Mouse (Mus musculus) heart, embryonic 16.5 days (tissue): ENCODE measurements around the gene Lig4. TPM values are rescaled to one million over a fixed set of nuclear protein-coding genes. Genes with fewer than 3 reads are reported as not detected.
A peak's percentile ranks its signal among the peaks of the same experiment; 100 is the strongest.

Experiments
- ATAC-seq: fragments of 200-750 bp; cut with Nextera tagmentation; replicated peaks from 2 replicates; pipeline ENCODE4 v1.8.0; 2017; ENCODE audit warnings: moderate number of reproducible peaks; ENCODE audit not compliant: insufficient read depth, low FRiP score; ENCODE audit errors: extremely low read depth
- H3K27ac ChIP-seq: fragments of 300-500 bp; sonication (generic); 2 replicates; pipeline ENCODE4 v1.5.1; 2014; ENCODE audit warnings: mild to moderate bottlenecking, low read length, control low read depth, moderate library complexity
- H3K27me3 ChIP-seq: fragments of 300-500 bp; sonication (generic); 2 replicates; pipeline ENCODE4 v1.6.1; 2014; ENCODE audit warnings: low read length, mixed read lengths; ENCODE audit not compliant: control insufficient read depth, insufficient read depth
- H3K36me3 ChIP-seq: fragments of 300-500 bp; sonication (generic); 2 replicates; pipeline ENCODE4 v1.6.1; 2014; ENCODE audit not compliant: control insufficient read depth, insufficient read depth
- H3K4me1 ChIP-seq: fragments of 300-500 bp; sonication (generic); 2 replicates; pipeline ENCODE4 v1.6.1; 2014; ENCODE audit warnings: low read length, mixed read lengths; ENCODE audit not compliant: control insufficient read depth, insufficient read depth
- H3K4me2 ChIP-seq: fragments of 300-500 bp; sonication (generic); 2 replicates; pipeline ENCODE4 v1.6.1; 2014; ENCODE audit warnings: low read depth, mild to moderate bottlenecking, control low read depth, low read length
- H3K4me3 ChIP-seq: fragments of 300-500 bp; sonication (generic); 2 replicates; pipeline ENCODE4 v1.5.1; 2014; ENCODE audit warnings: mild to moderate bottlenecking, control low read depth, low read length
- H3K9ac ChIP-seq: fragments of 300-500 bp; sonication (generic); 2 replicates; pipeline ENCODE4 v1.6.1; 2014; ENCODE audit warnings: low read length, control low read depth
- H3K9me3 ChIP-seq: fragments of 300-500 bp; sonication (generic); replicated peaks from 2 replicates; pipeline ENCODE4 v1.6.1; 2016; ENCODE audit warnings: low read length; ENCODE audit not compliant: control insufficient read depth
- WGBS: fragments of 180-500 bp; shearing (Covaris S2); extraction: QIAGEN DNeasy Blood & Tissue Kit; methylation state at CpG from one replicate; pipeline ENCODE4 v1.1.7; 2014; 5-methylcytosine and 5-hydroxymethylcytosine counted together
- polyA plus RNA-seq: library from polyadenylated mRNA; unstranded; fragments of >200 nt; fragmentation: Nextera tagmentation; extraction: Ambion mirVana; gene quantifications from 2 replicates; pipeline ENCODE4 v1.2.1, GENCODE M21; 2015

The Lig4 gene
- 4.1 and 6.4 TPM in 2 replicates for polyA plus RNA-seq

- peak within 1 kb of the TSS; percentile 90 for H3K9ac ChIP-seq
- WGBS = 0% methylated on average over 68 of the region's 68 CpGs
- peaks cover 31% of the 10 kb centered on the region for H3K4me1 ChIP-seq
- peak; percentile 70 for ATAC-seq
- H3K4me3 ChIP-seq = peak within 1 kb of the TSS; percentile 82
- H3K27me3 ChIP-seq = no peaks in the 10 kb centered on the region
- peak within 1 kb of the TSS; percentile 90 for H3K4me2 ChIP-seq
- no peaks in the 10 kb centered on the region for H3K9me3 ChIP-seq
- H3K27ac ChIP-seq = peak within 1 kb of the TSS; percentile 86
- peaks cover 5% of the 10 kb centered on the region for H3K36me3 ChIP-seq
Measured at GRCm38 (mm10) chr8:9977573-9978314, at the start of gene Lig4, which contains the start of gene Abhd13. Lig4 (minus strand) TSS chr8:9977686. Abhd13 (plus strand) TSS chr8:9977707.

GRCm38 (mm10) chr8:10017231-10017630, 39.7 kb upstream of the Lig4 start:
- no peak overlapping the region for H3K9ac ChIP-seq
- no peaks in the 10 kb centered on the region for H3K36me3 ChIP-seq
- no peak overlapping the region for H3K4me3 ChIP-seq
- H3K27me3 ChIP-seq = no peaks in the 10 kb centered on the region
- H3K9me3 ChIP-seq = no peaks in the 10 kb centered on the region
- no peak overlapping the region for H3K27ac ChIP-seq
- no peak for ATAC-seq
- H3K4me1 ChIP-seq = peaks cover 4% of the 10 kb centered on the region
- WGBS = 51% methylated on average over 3 of the region's 3 CpGs
- no peak overlapping the region for H3K4me2 ChIP-seq

- H3K4me1 ChIP-seq = peaks cover 4% of the 10 kb centered on the region
- H3K27me3 ChIP-seq = no peaks in the 10 kb centered on the region
- no peak overlapping the region for H3K4me3 ChIP-seq
- no peak overlapping the region for H3K9ac ChIP-seq
- H3K27ac ChIP-seq = no peak overlapping the region
- H3K9me3 ChIP-seq = no peaks in the 10 kb centered on the region
- H3K4me2 ChIP-seq = no peak overlapping the region
- H3K36me3 ChIP-seq = no peaks in the 10 kb centered on the region
- WGBS = 58% methylated on average over 1 of the region's 1 CpGs
- ATAC-seq = no peak
Measured at GRCm38 (mm10) chr8:10016252-10016651, 38.8 kb upstream of the Lig4 start.

- peaks cover 5% of the 10 kb centered on the region; the same call in 1 of the 2 replicates for H3K27me3 ChIP-seq
- H3K36me3 ChIP-seq = no peaks in the 10 kb centered on the region
- H3K27ac ChIP-seq = no peak overlapping the region
- peak overlapping the region; percentile 49 for H3K4me3 ChIP-seq
- peak overlapping the region; percentile 79 for H3K4me2 ChIP-seq
- no peak for ATAC-seq
- no peak overlapping the region for H3K9ac ChIP-seq
- 41% methylated on average over 6 of the region's 6 CpGs for WGBS
- H3K9me3 ChIP-seq = no peaks in the 10 kb centered on the region
- H3K4me1 ChIP-seq = peaks cover 8% of the 10 kb centered on the region
Measured at GRCm38 (mm10) chr8:10007660-10008028, 30.2 kb upstream of the Lig4 start.

GRCm38 (mm10) chr8:10006986-10007659, 29.6 kb upstream of the Lig4 start:
- no peak; the same call in 1 of the 2 replicates for ATAC-seq
- Histone ChIP-seq H3K4me1 (peaks cover 8% of the 10 kb centered on the region), H3K27ac (no peak overlapping the region), H3K4me3 (peak overlapping the region; percentile 49), H3K9ac (peak overlapping the region; percentile 24; the same call in 1 of the 2 replicates), H3K27me3 (peaks cover 5% of the 10 kb centered on the region; the same call in 1 of the 2 replicates), H3K36me3 (no peaks in the 10 kb centered on the region), H3K4me2 (peak overlapping the region; percentile 79), H3K9me3 (no peaks in the 10 kb centered on the region)
- whole genome bisulfite sequencing = 5% methylated on average over 29 of the region's 29 CpGs

- H3K27me3 ChIP-seq = peaks cover 5% of the 10 kb centered on the region; the same call in 1 of the 2 replicates
- peak within 1 kb of the TSS; percentile 79 for H3K4me2 ChIP-seq
- peak within 1 kb of the TSS; percentile 24; the same call in 1 of the 2 replicates for H3K9ac ChIP-seq
- no peak within 1 kb of the TSS for H3K27ac ChIP-seq
- H3K4me3 ChIP-seq = peak within 1 kb of the TSS; percentile 49
- no peaks in the 10 kb centered on the region for H3K9me3 ChIP-seq
- no peak for ATAC-seq
- H3K4me1 ChIP-seq = peaks cover 8% of the 10 kb centered on the region
- WGBS = 53% methylated on average over 16 of the region's 16 CpGs
- no peaks in the 10 kb centered on the region for H3K36me3 ChIP-seq
Measured at GRCm38 (mm10) chr8:10006156-10006985, 28.9 kb upstream of the Lig4 start, which contains the start of gene Tnfsf13b. Tnfsf13b (plus strand) TSS chr8:10006467.

GRCm38 (mm10) chr8:10004115-10004514, 26.6 kb upstream of the Lig4 start:
- WGBS = 77% methylated on average over 7 of the region's 7 CpGs
- ATAC-seq = no peak
- H3K4me2 ChIP-seq = no peak overlapping the region

GRCm38 (mm10) chr8:9980188-9980587, 2.7 kb upstream of the Lig4 start:
- H3K27ac ChIP-seq = no peak overlapping the region
- H3K9ac ChIP-seq = no peak overlapping the region
- no peaks in the 10 kb centered on the region for H3K27me3 ChIP-seq
- 0 out of 2 replicates have a peak, but pooled peaks cover 3% of the 10 kb centered on the region for H3K36me3 ChIP-seq
- H3K4me3 ChIP-seq = no peak overlapping the region
- ATAC-seq = no peak
- H3K9me3 ChIP-seq = no peaks in the 10 kb centered on the region
- H3K4me1 ChIP-seq = peaks cover 28% of the 10 kb centered on the region
- no peak overlapping the region for H3K4me2 ChIP-seq

More at GRCm38 (mm10) chr8:10004115-10004514, 26.6 kb upstream of the Lig4 start:
- Histone ChIP-seq H3K4me1 (peaks cover 8% of the 10 kb centered on the region), H3K4me3 (no peak overlapping the region), H3K36me3 (no peaks in the 10 kb centered on the region), H3K9ac (no peak overlapping the region), H3K27me3 (peaks cover 5% of the 10 kb centered on the region; the same call in 1 of the 2 replicates), H3K9me3 (no peaks in the 10 kb centered on the region), H3K27ac (no peak overlapping the region)
